Mouse (Mus musculus) cerebellum, adult 9-11 months (tissue): Measurements from ENCODE around the gene Cysrt1.
A peak's percentile ranks its signal among the peaks of the same experiment; 100 is the strongest.

ENCODE experiments used
- DNase-seq: peaks from one replicate; pipeline ENCODE4 v3.0.0; 2022

The Cysrt1 gene

DNA sequence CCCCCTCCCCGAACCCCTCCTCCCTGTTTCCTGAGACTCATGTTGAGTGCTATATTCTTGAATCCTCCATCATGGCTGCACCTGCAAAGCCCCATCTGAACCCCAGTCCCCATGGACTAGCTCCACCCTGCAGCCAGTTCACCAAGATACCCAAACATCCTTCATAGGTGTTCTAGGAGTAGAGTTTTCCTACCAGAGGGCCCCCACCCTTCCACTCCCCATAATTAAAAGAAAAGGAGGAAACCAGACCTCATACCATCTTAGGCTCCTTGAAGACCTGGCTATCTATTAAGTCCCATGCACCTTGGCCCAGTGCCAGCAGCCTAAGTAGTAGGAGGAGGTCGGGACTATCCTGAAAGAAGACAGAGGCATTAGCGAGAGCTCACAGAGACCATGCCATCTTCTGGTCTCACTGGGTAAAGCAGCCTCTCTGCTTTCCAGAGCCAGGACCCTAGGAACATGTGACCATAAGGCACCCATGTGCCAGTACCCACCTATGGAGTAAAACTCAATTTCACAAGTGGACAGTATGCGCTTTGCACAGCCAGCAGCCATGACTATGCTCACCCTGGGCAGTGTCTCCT, 38.5 kb downstream of the Cysrt1 start:
- no peak for DNase-seq

DNA sequence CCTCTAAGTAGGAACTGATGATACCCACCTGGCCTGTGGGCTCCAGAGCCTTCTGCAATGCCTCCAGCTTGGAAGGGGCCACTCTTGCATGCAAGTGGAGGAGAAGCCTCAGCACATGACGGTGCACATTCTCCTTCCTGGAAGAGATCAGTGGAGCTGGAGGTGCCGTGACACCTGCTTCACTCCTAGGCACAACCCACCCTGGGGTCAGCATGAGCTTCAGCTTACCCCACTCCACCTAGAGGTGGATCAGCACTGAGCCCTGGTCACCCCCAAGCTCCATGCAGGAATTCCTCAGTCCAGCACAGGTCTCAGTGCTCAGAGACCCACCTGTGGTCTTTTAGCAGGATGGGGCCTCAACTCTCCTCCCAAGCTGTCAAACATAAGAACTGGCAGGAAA, 41.6 kb downstream of the Cysrt1 start:
- no peak for DNase-seq

DNA sequence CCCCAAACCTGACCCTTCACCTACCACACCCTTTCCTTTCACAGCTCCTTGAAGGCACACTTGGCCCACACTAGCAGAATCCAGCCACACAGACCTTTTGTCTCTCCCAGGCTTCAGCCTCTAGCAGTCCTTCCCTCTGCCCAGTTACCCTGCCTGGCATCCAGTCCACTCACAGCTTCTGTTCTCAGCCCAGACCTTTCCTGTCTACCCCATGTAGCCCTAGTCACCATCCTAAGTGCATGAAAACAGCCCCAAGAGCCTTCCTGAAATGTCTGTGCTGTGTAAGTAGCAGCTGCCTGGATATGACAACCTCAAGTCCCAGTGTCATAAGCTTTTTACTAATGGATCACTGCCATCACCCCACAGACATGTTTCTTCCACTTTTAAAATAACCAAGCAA, 44.3 kb downstream of the Cysrt1 start:
- no peak for DNase-seq

DNA sequence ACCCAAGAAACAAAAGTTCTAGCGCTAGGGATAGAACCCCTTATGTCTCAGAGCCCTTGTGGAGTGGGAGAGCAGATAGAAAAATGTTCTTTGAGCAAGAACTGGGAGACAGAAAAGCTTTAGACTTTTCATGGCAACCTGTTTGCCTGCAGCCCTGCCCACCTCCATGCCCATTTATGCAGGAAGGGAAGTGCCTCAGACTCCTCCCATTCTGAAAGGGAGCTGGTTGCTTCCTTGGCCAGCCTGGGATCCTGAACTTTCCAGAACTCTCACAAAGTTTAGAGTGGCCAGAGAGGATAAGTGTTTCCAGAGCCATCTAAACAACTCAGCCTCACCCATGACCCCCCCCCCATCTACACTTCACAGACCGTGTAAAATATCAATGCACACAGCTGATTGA, 45.1 kb downstream of the Cysrt1 start:
- no peak for DNase-seq

DNA sequence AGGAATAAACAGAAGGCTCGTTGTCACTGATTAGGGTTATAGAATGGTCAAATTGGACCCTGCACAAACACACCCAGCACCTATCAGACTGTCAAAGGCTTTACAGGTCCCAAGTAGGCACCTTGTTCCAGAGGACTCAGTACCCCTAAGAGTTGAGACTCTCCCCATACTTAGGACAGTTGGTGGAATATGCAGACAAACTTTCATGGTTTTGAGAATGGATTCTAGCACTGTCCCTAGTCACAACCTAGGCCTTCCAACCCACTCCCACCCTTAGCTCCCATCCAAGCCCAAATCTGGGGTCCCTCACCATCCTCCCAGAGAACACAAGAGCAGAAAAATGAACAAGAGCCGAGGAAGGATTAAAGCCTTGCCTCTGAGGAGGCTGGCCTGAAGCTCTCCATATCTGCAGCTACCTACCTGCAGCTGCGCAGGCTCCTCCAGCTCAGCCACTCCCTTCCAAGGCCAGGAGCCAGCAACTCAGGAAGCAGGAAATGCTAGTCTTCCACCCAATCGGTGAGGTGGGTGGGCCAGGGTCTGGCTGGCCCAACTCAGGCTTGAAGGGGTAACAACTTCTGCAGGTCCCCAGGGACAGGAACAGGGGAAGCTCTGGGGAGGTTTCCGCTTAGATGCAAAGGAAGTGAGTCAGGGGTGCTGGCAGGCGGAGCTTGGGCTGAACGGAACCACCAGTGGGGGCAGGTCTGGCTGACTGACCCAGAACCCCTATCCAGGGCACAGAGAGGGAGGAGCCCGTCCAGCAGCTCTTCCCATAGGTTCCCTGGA, 45.9 kb downstream of the Cysrt1 start, which contains the start of gene Tor4a:
Gene Tor4a, minus strand, starts transcription at position 715 of the 783 bp plus-strand sequence.
- DNase-seq = no peak

DNA sequence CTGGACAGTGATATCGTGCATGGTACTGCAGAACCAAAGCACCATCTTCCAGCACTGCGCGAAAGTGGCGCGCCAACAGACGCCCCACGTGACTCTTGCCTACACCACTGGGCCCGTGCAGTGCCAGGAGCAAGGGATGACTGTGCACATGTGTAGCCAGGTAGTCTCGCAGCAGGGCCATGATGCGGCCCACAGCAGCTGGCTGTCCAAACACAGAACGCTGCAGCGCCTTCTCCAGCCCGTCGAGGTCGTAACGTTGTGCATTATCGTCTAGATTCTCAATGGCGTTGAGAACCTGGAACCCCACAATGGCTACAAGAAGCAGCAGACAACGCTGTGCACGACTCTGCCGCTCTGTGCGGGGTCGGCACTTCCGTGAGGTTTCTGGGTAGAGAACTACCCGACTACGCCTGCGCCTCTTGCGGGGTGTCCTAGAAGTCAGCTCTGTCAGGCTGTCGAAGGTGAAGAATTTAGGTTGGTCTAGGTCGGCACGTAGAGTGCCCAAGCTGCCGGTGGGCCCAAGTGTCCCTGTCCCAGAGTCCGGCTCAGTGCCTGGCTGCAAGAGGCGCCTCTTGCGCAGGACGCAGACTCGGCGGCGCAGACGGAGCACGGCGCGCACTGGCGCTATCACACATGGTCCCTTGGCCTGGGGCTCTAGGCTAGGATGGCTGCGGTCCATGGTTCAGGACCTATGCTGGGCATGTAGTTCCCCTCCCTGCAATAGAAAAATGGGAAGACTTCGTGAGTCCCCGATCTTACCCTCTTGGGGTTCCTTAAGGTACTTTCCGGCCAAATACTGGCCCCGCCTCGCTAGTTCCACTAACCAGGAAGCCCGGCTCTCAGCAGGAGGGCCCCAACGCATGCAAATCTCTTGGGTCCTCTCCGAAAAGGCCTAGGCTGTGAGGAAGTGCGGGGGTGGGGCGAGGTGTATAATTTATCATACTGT, 46.8 kb downstream of the Cysrt1 start:
- DNase-seq = no peak

DNA sequence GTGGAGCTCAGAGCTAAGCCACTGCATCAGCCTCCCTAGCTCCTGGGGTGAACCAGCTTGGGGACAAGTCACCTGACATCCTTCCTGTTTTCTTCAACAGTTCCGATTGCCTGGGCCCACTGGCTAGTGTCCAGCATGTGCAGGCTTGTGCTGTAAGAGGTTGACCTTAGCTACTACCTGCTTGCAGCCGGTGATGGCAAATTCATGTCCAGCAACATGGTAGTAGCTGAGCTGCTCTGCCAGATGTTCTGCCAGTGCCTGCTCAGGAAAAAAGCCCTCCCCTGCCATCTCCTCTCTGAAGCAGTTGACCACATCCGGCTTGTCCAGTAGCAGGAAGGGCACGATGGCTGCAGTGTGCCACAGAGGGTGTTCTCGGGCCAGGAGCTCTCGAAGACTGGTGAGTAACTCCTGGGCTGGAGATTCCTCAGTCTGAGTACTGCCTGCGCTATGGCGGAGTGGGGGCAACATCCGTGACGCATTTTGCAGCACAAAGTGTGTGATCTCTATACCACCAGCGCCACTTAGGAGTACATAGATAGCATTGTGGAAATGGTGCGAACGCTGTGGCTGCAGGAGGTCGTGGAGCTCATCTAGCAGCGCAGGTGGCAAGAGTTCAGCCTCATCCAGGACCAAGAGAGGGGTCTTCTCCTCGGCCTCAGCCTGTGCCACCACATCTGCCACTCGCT, 47.6 kb downstream of the Cysrt1 start:
- DNase-seq = no peak

DNA sequence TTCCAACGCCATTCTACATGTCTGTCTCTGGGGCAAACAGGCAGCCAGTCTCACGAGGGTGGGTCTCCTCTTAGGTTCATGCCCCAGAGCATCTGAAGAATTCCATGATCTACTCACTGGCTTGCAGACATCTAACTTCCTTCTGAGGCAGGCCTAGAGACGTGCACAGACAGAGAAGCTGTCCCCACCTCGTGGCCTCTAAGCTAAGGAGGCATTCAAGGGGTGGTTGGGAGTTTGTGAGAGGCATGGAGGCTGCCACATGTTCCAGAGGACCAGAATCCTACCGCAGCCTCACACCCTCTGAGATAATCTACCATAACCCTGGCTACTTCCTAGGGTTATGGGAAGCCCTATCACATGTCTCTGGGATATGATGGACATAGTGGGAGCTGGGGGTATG, 48.2 kb downstream of the Cysrt1 start:
- no peak for DNase-seq

DNA sequence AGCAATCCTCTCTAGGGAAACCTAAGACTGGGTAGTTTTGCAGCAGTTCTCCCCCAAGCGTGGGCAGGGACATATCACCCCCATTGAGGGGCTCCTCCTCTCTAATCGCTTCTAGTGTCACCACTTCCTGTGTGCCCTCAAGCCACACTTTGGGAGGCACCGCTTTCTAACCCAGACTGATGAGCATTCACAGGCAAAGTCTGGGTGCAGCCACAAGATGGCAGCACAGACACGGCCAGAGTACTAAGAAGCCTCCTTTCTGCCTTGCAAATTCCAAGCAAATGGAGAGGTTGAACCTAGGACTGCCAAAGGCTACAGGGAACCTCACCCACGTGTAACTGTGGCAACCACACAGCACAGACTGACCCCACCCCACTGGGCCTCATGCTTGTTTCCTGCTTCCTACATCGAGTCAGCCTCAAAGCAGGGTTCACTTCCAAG, 48.9 kb downstream of the Cysrt1 start:
- peak; percentile 87 for DNase-seq
